Mouse (Mus musculus): Measurements from ENCODE around the gene Bbs10.

Bbs10 gene

DNA sequence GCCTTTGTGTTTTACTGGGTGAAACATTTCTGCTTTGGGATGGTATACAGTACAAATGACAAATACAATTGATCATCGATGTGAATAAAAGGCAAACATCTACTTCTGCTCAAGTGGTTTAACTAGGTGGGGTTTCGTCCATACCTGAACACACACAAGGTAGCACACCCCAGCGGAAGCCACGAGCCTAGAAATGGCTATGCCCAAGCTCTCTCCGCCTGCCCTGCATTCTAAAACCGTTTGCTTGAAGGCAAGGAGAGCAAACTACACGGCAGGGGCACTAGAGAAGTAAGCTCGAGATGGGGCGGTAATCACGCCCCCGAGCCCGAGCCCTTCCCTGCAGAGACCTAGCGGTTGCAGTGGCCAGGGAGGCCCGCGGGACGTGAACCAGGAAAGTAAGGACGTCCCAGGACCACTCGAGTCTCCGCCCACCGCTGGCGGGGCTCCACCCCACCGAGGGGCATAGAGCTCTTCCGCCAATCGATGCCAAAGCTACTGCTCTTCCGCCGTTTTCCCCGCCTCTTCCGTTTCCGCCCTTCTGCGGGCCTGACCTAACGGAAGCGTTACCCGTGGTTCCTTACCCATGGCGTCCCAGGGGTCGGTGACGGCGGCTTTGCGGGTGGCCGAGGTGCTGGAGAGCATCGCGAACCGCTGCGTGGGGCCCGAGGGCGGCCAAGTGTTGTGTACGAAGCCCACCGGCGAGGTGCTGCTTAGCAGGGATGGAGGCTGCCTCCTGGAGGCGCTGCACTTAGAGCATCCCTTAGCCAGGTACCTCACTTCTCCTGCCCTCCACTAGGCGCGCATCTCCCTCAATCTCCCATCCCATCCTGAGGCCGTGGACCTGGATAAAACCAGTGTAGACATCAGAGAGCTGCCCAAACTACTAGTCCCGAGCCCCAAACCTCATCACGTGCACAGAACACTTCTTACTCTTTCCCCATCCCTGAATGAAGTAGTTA, at the start of gene Bbs10:
Gene Bbs10 (plus strand): TSS at position 540 of the 959 bp plus-strand sequence.
- peak; percentile 100 for DNase-seq

DNA sequence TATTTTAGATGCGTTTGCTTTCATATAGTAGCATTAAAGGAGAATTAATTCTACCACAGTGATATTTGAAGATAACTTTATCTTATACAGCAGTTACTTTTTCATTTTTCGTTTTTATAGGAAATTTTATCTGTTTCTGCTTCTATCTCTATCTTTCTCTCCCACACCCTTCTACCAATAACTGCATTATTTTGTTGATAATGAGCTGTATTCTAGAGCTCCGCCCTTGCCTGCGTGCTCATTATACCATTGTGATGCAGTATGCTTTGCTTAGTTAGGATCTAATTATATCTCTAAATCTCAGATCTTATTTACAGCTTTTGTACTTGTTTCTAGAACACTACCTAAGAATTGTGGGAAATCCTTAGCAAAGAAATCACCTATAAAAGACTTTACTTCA, 48.3 kb upstream of the Bbs10 start:
- no peak for DNase-seq

DNA sequence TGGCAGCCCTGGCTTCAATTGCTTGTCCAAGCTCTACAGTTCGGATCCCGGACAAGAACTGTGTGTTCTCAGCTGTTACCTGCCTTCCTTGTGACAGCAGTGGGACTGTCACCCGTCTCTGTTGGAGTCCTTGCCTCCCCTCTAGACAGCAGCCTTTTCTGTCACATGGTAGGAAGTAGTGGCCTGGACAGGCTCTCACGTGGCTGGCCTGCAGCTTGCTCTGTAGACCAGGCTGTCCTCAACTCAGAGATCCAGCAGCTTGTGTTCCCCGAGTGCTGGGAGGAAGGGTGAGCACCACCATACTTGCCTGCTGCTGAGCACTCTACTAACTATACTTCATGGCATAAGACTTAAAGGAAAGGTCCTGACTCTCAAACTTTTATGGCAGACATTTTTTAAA, 46.8 kb upstream of the Bbs10 start:
- DNase-seq, result peak; percentile 84

DNA sequence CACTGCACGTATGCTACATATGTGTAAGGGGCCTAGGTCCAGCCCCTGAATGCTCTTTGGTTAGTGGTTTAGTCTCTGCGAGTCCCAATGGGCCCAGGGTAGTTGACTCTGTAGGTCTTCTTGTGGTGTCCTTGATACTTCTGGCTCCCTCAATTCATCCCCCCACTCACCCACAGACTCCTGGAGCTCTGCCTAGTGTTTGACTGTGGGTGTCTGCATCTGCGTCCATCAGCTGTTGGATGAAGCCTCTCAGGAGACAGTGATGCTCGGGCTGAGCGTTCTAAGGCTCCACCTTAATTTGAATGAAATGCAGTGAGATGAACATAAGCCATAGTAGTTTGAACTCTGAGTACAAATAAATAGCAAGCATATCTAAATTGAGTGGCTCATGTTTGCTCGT, 43.3 kb upstream of the Bbs10 start:
- DNase-seq, result peak; percentile 46

DNA sequence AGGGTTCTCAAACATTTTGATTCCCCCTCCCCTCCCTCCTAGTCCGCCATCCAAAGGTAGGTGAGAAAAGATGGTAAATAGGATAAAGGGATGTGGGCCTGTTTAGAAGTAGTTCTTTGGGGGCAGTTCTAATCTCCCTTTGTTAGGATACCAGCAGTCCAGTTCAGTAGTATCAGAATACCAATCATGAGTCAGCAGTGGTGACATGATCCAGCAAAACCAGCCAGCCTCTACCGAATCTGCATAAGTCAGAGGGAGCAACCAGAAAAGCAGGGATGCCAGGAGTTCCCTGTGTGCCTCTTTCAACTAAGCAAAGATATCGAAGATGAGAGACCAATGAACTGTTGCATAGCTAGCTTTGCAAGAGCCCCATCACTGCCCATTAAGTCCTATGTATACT, 42.3 kb upstream of the Bbs10 start:
- no peak for DNase-seq

DNA sequence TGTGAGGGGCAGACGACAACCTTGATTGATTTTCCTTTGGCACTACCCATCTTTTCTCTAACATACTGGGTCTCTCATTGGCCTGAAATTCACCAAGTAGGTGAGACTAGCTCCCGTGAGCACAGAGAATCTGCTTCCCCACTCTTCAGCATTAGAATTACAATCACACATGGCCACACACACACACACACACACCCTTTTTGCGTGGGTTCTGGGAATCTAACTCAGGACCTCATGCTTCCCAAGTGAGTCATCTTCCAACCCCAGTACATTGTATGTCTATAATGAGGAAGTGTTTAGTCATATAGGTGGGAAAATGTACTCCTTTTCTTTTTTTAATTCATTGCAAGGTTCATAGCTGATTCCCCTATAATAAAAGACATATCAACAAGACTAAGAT, 41.1 kb upstream of the Bbs10 start:
- peak; percentile 53 for DNase-seq

DNA sequence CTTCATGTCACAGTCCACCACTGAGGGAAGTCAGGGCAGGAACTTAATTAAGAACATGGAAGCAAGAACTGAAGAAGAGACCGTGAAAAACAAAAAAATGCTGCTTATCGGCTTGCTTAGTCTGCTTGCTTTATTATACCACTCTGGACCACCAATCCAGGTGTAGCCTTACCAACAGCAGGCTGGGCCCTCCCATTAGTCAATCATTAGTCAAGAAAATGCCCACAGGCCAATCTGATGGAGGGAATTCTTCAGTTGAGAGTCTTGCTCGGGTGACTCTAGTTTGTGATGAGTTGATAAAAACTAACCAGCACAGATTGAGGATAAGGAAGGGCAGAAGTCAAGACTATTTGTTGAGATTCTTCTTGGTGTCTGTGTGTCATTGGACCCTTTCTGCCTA, 40.2 kb upstream of the Bbs10 start:
- peak; percentile 44 for DNase-seq

DNA sequence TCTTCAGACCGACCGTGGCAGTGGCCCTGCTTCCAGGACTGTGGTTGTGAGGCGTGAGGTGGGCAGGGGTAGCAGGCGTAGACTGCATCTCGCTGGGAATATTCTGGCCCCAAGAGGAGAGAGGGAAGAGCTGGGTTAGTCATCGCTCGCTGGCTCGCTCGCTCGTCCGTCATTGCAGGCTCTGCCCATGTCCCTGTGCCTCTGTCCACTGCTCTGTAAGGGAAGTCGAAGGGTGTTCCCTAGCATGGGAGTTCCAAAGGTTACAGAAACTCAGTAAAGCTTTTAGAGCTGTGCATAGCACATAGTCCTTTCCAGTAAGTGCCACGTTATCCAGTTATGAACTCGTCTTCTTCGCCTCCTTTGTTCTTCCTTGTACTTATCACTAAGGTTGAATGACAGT, 26.8 kb upstream of the Bbs10 start:
- DNase-seq, result no peak

DNA sequence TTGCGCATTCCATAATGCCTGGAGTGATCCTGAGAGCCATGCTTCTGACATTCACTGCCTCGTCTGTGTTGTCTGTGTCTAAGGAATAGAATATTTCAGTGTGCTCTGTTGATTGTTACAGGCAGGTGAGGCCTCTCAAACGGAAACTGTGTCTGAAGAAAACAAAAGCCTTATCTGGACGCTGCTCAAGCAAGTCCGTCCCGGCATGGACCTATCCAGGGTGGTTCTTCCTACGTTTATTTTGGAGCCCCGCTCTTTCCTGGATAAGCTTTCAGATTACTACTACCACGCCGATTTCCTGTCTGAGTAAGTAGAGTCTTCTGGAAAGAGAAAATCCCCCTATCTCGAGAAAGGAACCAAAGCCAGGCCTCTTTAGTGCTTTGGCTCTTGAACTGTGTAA, 25.6 kb upstream of the Bbs10 start:
- peak; percentile 93 for DNase-seq

DNA sequence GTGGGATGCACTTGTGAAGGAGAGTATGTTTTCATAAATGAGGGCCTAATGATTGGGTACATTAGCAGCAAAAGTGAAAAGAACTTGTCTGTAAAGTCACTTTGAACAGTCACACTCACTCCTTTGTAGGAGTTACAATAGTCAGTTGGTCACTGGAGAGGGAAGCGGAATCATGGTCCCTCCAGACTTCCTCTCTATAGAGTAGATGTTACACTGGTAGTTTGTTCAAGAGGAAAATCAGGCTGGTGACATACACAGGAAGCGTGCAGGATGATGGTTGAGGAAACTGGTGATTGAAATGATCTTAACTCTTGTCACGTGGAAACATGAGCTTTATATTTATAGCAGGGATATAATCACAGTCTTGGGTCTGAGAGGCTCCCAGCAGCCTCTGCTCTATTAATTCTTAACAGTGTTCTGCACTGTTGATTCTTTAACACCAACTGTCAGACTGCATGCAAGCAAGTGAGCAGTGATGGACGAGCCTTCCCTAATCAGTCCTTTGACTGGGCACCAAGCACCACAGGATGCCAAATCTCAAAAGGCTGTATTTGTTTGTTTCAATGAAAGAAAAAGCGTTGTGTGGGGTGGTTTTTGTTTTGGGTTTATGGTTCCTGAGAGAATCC, 24.9 kb upstream of the Bbs10 start:
- no peak for DNase-seq

DNA sequence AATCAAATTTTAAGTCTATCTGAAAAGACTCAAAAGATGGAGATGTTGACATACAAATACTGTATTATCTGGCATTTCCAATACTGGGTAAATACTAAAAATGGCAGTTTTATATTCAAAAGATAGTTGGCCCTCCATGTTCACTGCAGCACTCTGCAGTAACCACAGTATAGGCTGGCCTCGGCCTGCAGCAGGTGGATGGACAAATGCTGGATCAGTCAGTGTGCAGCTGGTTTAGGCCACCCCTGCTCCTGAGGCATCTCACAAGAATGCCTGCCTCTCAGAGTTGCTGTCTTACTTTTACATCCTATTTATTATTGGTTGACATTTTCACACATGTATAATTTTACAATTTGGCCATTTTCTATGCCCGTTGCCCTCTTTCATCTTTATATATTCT, 22.7 kb upstream of the Bbs10 start:
- no peak for DNase-seq

DNA sequence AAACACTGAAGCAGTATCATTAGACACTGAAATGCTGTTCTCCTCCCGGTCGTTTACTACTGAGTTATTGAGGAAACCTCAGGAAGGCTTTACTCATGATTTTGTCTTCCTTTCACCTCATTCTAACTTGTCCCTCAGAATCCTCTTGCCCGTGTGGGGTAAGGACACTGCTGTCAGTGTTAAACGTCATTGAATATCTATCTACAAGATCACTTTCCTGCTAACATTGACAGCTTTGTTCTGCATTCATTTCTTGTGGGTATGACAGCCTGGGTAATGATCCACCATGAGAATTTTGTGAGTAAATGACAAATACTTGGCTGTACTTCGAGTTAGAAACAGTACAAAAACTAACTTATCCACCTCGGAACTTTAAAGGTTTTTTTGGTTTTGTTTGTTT, 848 bp upstream of the Bbs10 start:
- DNase-seq, result no peak

DNA sequence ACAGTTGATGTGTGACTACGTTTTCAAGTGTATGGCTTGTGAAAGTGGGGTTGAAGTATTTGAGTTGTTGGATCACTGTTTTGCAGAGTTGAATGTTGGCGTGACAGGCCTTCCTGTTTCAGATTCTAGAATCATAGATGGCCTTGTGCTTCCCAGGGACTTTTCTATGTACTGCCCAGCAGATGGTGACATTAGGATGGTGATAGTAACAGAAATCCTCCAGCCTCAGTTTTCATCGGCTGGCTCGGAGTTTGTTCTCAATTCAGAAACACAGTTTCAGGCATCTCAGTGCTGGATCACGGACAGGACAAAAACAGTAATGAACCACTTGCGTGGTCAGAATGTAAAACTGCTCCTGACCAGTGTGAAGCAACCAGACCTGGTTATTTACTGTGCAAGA, 1.1 kb downstream of the Bbs10 start:
- no peak for DNase-seq

DNA sequence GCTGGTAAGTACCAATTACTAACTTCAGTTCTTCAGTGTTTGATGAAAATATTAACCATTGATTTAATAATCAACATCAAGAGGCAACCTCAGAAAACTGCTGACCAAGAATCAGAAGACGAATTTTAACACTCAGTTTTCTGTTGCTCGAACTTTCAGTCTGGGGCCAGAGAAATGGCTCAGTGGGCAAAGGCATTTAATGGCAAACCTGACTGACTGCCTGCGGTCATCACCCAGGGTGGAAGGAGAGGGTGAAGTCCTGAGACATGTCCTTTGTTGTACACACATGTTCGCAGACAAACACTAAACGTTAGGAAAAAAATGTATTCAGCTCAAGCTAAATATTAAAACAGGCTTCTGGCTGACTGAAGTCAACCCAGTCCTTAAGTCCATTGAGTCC, 2.6 kb downstream of the Bbs10 start:
- DNase-seq, result no peak

DNA sequence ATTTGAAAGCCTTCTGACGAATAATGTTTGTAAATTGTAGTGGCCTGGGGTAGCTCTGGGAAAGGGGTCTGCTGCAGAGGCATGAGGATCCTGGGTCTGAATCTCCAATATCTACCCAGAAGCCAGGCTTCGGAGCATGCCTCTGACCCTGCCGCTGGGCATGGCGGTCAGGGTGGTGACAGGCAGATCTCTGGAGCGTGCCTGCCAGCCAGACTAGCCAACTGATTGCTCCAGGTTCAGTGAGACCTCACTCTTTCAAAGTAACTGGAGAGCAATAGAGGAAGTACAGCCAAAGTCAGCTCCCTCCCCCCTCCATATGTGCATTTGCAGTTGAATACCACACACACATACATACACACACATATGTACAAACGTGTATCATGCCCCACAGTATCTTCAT, 4.0 kb downstream of the Bbs10 start:
- DNase-seq, result peak; percentile 61

DNA sequence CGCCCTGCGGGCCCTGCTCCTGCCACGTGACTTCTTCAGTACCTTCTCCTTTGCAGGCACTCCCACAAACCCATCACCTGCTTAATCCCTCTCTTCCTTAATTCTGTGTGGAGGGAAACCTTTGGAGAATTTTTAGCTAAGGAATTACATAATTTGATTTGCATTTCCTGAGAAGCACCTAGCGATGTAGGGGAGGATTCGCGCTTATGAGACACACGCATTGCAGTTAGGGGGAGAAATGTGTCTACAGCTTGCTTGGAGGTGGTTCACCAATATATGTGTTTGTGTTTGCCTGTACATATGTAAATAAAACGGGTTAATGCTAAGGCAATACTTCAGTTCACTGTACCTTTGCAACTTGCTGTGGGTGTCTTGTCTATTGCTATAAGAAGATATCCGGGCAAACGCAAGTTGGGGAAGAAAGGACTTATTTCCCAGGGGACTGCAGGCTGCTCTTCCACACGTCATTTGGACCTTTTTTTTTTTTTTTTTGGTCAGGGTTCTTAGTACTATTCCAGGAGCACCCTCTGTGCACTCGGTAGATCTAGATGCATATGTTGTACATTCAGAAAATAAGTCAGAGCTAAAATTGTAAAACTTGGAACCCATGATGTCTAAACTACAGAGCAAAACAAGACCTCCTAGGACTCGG, 10.5 kb downstream of the Bbs10 start:
- DNase-seq, result peak; percentile 33

DNA sequence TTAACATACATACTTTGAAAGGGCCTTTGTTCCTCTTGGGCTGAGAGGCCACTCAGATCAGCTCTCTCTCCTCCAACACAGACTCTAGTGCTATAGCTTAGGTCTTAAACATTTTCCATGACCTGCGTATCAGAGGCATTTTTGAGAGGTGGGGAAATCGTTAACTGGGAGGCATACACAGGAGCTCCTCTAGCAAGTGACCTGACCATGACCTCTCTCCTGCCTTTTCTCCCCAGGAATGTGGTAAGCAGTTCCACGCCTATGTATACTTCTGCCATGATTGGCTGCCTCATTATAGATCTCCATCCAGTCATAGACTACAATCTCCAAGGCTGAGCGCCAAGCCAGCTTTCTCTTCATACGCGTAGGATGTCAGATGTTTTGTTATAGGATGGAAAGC, 14.8 kb downstream of the Bbs10 start:
- peak; percentile 34 for DNase-seq

DNA sequence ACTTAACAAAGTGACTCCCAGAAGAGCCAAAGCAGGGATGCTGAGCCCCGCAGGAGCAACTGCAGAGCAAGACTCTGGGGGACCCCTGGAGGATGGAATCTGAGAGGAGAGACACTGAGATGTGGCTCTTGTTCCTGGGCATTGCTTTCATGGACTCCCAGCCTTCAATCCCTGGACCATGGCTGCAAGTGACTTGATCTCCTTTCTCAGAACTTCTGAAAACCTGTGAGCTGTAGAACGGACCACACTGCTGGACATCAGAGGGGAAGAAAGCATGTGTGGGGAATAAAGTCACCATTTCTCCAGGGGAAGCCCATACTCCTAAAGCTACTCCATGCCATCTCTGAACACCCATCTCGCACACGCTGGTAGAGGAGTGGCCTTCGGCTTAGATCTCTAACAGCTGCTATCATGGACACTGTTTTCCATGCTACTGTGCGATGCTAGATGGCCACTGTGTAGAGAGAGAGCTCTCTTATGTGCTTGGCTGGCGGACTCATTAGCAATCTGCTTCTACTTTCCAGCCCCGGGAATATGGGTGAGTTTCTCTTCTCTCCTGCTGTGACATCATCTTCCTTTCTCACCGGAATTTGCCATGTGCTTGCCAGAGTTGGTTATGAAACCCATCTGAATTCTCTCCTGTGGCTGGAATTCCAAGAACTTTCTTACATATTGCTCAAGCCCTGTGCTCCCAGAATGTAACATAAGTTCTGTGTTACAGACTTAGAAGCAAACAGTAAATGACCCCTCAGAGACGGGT, 16.3 kb downstream of the Bbs10 start:
- DNase-seq, result peak; percentile 78

DNA sequence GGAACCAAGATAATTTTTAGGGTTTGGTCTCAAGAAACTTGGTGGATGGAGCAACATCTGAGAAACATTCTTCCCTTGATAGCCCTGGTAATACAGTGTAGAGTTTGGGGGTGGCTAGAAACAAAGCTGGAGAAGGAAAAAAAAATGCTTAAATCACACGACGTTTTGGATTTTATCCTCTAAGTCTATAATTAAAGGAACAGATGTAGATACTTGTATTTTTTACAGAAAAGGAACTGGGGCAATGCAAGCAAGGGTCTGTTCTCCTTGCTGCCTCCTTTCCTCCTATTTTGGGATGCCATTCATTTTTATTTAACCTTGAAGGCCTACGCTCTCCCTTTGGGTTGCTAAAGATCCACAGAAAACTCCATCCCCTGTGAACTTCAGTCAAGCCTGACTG, 17.5 kb downstream of the Bbs10 start:
- DNase-seq, result peak; percentile 14

DNA sequence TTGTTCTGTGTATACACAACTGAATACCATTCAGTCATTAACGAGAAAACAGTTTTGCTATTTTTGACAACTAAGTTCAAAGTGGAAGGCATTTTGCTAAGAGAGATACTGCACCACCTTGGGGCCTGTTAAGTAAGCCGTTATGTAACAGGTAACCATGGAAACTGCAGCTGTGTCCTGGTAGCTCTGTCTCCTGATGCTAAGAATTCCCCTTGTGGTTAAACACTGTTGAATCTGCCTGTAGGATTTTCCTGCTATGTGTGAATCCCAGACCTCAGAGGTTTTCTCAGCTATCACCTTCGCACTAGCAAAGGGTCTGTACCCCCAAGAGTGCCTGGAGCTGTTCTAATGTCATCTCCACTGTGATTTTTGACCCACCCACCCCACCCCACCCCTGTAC, 19.5 kb downstream of the Bbs10 start:
- peak; percentile 75 for DNase-seq

DNA sequence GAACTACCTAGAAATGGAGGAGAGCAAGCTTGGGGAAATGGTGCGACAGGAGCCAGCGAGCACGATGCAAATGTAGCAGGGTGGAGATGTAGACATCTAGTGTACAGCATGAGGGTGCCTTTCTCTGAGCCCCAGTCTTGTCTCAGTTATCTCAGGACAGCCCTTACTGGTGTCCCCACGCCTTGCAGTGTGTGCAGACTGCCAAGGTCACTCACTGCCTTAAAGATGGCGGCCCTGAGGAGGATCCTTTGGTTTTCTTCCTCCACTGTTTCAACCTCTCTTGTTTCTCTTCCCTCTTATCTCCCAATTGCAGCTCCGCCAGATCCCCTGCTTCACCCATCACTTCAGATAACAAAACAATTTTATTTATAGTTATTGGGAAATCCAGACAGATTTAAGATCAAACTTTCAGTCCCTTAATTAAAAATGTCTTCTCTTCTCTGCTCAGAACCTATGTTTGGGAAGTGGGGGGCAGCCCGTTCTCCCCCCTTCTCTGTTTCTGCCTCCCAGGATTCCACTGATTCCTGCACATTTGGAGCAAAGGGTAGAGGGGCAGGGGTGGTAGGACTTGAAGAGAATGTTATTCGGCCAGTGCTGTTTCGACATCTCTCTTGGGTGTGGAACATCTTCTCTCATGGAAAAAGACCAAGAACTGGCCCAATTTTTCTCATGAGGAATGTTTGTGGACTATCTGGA, 20.5 kb downstream of the Bbs10 start:
- DNase-seq, result peak; percentile 62

DNA sequence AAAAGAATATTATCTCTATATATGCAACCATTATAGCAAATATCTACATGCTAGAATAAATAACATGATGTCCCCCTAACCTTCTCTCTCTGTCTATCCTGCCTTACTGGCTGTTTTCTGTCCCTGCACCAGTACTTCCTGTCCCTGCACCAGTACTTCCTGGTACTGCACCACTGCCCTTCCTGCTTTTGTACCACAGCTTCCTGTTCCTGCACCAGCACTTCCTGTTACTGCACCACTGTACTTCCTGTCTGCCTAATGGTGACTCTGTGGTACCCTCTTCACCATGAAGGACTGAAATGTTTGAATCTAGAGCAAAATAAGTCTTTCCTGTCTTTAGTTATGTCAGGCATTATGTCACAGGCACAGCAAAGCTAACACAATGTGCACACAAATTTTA, 22.1 kb downstream of the Bbs10 start:
- DNase-seq, result peak; percentile 43

DNA sequence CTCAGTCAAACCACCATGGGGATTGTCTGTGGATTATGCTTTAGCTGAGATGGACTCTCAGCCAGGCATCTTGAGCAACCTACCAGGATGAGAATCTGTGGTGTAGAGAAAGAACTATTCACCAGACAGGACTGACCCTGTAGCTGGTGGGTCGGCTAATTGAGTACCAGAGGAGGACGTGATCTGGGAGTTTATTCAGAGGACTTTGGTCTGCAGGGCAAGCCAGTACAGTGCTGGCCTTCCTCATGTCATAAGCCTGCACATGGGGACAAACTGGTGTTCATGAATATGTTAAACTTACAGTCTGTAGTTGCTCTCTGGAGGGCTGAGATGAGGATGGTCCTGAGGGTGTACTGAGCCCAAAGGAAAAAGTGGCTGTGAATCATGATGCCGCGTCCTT, 29.5 kb downstream of the Bbs10 start:
- DNase-seq, result peak; percentile 68
